Mouse (Mus musculus) 3134 (cell line): ENCODE data around the gene Hdac10.
A peak's percentile ranks its signal among the peaks of the same experiment; 100 is the strongest.

ENCODE experiments used
- DNase-seq: peaks from one replicate; pipeline ENCODE4 v3.0.0-alpha.2; 2011; ENCODE audit warnings: low spot score; ENCODE audit not compliant: insufficient read length; ENCODE audit errors: extremely low read depth

The Hdac10 gene

GRCm38 (mm10) chr15:89075478-89076147 lies 52.9 kb downstream of the Hdac10 start:
- peak; percentile 94 for DNase-seq

GRCm38 (mm10) chr15:89074613-89075477 lies 53.7 kb downstream of the Hdac10 start, which contains the start of gene Trabd:
Trabd (plus strand) TSS chr15:89075124.
- no peak for DNase-seq

- DNase-seq = no peak
Measured at GRCm38 (mm10) chr15:89073993-89074603, 54.4 kb downstream of the Hdac10 start.
